Mouse (Mus musculus) liver, embryonic 14.5 days (tissue): Measurements from ENCODE around the gene Enah.

ENCODE experiments used
- CTCF ChIP-seq: IDR thresholded peaks from 2 replicates; pipeline ENCODE4 v1.5.1; 2016; ENCODE audit warnings: antibody characterized with exemption, low read depth, control low read depth
- EP300 ChIP-seq: IDR thresholded peaks from 2 replicates; pipeline ENCODE4 v1.6.1; 2016; ENCODE audit warnings: antibody characterized with exemption, low read depth

- no peak for TF ChIP-seq CTCF
- no peak for TF ChIP-seq EP300
Measured at GRCm38 (mm10) chr1:181851521-181852310, 168.1 kb downstream of the Enah start.
